Mouse (Mus musculus): ENCODE data around the gene Gm11168.
"Not testable (repeated sequence)": the region's sequence is repeated elsewhere in the genome, so short reads cannot be mapped to it uniquely, and the experiment has no call there.

Gm11168 gene

GRCm38 (mm10) chr9:3025653-3026052 is 22.5 kb downstream of the Gm11168 start:
- peak; percentile 29 to 68 for DNase-seq

DNA sequence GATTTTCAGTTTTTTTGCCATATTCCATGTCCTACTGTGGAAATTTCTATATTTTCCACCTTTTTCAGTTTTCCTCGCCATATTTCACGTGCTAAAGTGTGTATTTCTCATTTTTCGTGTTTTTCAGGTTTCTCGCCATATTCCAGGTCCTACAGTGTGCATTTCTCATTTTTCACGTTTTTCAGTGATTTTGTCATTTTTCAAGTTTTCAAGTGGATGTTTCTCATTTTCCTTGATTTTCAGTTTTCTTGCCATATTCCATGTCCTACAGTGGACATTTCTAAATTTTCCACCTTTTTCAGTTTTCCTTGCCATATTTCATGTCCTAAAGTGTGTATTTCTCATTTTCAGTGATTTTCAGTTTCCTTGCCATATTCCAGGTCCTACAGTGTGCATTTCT is 23.0 kb downstream of the Gm11168 start:
- DNase-seq, result not testable (repeated sequence)

GRCm38 (mm10) chr9:3026741-3027140 is 23.6 kb downstream of the Gm11168 start:
- DNase-seq, result not testable (repeated sequence)

DNA sequence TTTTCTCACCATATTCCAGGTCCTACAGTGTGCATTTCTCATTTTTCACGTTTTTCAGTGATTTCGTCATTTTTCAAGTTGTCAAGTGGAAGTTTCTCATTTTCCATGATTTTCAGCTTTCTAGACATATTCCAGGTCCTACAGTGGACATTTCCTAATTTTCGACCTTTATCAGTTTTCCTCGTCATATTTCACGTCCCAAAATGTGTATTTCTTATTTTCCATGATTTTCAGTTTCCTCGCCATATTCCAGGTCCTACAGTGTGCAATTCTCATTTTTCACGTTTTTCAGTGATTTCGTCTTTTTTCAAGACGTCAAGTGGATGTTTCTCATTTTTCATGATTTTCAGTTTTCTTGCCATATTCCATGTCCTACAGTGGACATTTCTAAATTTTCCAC is 24.1 kb downstream of the Gm11168 start:
- not testable (repeated sequence) for DNase-seq

- peak; percentile 1 to 8 for DNase-seq
These were observed 26.3 kb downstream of the Gm11168 start for GRCm38 (mm10) chr9:3029276-3030000.

DNA sequence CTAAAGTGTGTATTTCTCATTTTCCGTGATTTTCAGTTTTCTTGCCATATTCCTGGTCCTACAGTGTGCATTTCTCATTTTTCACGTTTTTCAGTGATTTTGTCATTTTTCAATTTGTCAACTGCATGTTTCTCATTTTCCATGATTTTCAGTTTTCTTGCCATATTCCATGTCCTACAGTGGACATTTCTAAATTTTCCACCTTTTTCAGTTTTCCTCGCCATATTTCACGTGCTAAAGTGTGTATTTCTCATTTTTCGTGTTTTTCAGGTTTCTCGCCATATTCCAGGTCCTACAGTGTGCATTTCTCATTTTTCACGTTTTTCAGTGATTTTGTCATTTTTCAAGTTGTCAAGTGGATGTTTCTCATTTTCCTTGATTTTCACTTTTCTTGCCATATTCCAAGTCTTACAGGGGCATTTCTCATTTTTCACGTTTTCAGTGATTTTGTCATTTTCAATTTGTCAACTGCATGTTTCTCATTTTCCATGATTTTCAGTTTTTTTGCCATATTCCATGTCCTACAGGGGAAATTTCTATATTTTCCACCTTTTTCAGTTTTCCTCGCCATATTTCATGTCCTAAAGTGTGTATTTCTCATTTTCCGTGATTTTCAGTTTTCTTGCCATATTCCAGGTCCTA is 27.7 kb downstream of the Gm11168 start:
- DNase-seq, result peak in 1 of 2 experiments; percentile 2

GRCm38 (mm10) chr9:3034299-3034698 is 31.2 kb downstream of the Gm11168 start, which contains the start of gene Gm17535:
TSS of gene Gm17535 (plus strand) at chr9:3034599.
- DNase-seq, result not testable (repeated sequence)

GRCm38 (mm10) chr9:3036577-3036976 is 33.4 kb downstream of the Gm11168 start, which contains the start of gene Gm10715:
TSS of gene Gm10715 (plus strand) at chr9:3036877.
- not testable (repeated sequence) for DNase-seq

DNA sequence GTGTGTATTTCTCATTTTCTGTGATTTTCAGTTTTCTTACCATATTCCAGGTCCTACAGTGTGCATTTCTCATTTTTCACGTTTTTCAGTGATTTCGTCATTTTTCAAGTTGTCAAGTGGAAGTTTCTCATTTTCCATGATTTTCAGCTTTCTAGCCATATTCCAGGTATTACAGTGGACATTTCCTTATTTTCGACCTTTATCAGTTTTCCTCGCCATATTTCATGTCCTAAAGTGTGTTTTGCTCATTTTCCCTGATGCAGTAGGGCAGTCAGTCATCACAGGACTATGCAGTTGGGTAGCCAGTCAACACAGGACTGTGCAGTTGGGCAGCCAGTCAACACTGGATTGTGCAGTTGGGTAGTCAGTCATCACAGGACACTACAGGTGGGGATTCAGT is 35.0 kb downstream of the Gm11168 start:
- not testable (repeated sequence) for DNase-seq

Measured in cerebellum, postnatal 10 days (tissue).